Mouse (Mus musculus) thymus, postnatal 10 days (tissue): Measurements from ENCODE around the gene Map3k14.
"Not testable (repeated sequence)": the region's sequence is repeated elsewhere in the genome, so short reads cannot be mapped to it uniquely, and the experiment has no call there.

Source experiments
- DNase-seq, 2 experiments: peaks; one replicate each; pipeline ENCODE4 v3.0.0; 2021; ENCODE audit warnings: low spot score in 2 of 2

Gene Map3k14

DNA sequence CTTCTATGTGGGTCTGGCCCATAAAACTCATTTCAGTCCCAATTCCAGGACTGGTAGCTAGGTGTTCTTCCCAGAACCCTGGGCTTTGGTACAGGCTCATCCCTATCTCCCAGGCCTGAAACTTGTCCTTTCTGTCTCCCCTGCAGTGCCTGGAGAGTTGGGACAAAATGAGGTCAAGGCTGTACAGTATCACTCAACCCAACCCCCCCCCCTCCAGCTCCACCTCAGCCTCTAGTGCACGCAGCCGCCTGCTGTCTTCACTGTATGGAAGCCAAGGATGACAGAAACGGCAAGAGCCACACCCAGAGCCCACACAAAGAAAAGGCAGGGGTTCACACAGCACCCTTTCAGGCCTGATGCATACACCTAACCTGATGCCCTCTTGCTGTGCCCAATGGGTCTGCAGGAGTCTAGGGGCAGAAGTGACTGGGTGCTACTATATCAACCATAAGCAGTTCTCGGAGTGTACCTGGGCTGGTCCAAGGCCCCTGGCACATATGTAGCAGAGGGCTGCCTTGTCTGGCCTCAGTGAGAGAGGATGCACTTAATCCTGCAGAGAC is 20.5 kb downstream of the Map3k14 start:
- DNase-seq, result no peak

DNA sequence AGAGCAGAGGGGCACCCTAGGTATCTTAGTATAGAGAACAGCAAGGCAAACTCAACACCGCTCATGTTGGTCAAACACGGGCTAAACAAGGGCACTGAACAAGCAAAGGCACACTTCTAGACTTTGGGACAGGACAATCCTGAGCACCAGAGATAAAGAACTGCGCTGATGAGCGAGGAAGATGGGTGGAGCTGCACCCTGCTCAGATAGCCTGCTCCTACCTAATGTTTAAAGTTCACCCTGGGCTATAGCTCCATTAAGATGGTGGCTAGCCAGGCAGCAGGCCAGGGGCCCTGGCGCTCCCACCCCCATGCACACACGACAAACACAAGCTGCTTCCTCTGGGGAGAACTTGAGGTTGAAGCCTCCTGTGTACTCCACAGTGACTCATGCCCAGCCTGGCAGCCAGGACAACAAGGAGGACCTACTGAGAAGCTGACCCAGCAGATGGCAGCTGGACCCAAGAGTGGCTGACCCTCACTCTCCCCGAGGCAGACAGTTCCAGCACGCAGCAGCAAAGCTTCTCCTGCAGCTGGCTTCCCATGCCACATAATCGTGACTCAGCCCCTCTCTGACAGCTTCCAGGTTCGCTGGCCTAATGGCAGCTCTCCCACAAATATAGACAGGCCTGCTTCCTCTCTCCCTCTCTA is 21.1 kb downstream of the Map3k14 start:
- DNase-seq, result no peak

DNA sequence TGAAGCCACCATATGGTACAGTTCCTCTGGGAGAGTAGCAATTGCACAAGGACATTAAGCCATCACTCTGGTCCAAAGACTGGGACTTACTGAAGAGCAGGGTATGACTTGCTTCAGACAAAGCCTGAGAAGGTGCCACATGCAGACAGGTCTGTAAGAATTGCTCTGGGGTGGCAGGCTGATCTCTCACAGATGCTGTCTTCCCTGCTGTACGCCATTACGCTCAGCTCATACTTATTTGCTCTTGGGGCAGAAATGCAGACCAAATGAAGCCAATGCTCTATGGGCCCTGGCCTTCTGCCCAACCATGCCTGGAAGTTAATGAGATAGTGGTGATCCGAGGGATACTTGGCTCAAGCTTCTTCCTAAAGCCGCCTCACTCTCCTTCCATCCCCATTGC is 22.4 kb downstream of the Map3k14 start:
- no peak for DNase-seq

DNA sequence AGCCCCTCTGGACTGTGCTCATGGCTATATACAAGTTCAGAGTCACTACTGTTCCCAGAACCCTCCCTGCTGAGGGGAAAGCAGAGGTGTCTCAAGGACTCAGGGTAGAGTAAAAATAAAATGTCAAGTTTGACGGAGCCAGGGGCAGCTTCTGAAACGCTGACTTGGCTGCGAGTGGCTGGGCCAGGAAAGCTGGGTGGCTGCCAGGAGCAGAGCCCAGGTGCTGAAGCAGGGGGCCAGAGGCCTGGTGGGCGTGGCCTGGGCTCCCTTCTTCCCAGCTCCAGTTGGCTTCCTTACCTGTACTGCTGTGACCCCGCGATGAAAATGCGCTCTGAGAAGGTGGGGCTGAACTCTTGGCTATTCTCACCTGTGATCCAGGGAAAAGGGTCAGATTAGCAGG is 26.5 kb downstream of the Map3k14 start:
- DNase-seq, result no peak

DNA sequence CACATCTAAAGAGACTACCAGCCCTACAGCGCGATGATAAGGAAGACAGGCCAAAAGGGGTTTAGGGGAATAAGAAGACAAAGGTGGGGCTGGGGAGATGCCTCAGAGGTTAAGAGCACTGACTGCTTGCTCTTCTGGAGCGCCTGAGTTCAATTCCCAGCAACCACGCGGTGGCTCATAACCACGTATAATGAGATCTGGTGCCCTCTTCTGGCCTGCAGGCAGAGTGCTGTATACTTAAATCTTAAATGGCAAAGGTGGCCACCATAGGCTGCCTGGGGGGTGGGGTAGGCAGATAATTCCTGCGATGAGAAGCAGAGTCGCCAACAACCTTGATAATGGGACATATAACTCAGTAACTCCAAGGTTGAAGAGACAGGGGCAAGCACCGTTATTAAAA is 29.5 kb downstream of the Map3k14 start:
- no peak for DNase-seq

DNA sequence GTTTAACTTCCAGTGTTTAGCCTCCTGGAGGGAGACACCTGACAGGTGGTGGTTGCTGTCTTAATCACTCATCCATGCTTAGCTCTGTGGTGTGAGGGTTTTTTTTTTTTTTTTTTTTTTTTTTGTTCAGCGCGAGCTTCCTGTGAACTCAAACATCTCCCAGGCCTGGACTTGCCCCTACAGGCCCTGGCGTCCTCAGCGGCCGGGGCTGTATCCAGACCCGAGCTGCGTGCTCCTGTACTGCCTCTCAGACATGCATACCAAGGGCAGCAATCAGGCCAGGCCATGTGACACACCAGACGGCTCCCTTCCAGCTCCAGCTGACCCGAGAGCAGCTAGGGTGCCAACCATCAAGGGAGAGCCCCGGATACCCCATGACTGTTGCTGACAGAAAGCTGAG is 30.4 kb downstream of the Map3k14 start:
- DNase-seq, result no peak

DNA sequence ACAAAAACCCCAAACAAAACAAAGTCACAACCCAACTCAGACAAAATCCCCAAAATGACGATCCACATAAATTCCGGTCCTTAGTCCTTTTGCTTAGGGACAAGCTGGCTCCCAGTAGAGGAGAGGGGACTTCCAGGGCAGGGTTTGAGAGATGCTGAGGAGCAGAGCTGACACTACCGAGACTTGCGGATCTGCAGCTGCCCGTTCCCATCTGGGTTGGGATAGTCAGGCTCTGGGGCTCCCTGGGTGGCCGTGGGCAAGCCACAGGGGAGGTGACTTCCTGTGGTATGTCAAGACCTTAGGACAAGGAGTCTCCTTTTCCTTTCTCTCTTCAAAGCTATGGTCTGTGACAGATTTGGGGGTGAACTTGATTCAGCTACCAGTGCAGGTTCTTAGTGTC is 30.8 kb downstream of the Map3k14 start:
- DNase-seq, result no peak

DNA sequence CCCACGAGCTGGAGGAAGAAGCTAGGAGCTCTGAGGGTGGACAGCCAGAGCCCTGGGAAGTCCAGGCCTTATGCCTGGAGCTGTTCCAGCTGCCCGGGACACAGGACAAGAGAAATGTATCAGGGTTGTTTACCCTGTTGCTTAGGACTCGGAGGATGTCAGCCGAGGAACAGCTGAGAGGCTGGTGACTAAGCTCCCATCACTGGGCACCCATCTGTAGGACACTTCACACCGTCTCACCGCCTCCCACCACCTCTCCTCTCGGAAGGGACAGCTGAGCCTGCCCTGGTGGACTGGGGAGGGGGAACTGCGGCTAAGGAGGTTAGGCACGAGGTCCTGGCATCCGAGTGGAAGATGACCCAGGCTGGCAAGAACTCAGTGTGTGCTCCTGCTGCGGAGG is 31.6 kb downstream of the Map3k14 start:
- DNase-seq, result no peak

DNA sequence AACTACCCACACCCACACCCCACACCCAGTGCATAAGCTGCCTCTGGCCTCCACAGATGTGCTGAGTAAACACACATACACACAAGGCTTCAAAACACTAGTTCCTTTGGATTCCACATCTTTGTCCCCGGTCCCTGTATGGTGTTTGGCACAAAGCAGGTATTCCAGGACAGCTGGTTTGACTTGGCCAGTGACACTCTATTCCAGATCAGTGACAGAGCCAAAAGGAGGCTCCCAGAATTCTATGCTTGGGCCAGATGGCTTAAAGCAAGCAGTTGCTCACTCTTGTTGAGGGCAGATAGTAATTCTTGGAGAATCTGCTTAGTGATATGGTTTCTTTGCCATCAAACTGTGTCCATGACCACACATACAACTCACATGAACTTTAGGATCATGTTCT is 32.8 kb downstream of the Map3k14 start:
- DNase-seq, result no peak

DNA sequence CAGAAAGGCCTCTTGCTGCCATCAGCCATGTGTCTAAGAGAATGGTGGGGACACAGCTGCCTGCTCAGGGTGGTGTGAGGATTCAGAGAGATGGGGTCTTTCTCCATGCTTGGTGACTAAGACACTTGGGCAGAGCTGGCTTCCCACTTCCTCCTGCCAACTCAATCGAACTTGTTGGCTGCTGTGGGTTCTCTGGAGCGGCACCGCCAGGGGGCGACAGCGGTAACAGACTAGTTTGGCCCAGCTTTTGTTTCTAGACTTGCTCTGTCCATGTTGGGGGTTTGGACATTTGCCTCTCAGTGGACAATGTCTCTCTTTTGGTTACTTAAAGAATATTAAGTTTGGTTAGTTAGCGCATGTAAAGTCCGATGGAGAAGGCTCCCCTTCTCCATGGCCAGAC is 34.3 kb downstream of the Map3k14 start:
- DNase-seq, result peak; percentile 65 to 89

DNA sequence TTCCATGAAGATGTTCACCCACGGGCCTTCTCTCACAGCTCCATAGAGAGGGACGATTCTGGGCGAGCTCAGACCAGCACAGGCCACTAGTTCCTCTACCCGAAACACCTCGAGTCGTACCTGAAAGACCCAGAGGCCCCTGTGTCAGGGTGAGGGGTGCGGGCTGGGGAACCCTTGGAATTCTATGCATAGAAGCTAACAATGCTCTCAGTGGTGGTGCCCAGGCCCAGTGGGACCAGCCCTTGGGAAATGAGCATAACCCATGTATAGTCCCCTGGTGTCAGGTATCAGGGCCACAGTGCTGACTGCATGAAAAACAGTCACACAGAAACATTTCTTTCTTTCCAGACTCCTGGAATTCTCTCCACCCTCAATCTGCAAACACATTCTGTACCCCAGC is 35.9 kb downstream of the Map3k14 start:
- DNase-seq, result no peak

DNA sequence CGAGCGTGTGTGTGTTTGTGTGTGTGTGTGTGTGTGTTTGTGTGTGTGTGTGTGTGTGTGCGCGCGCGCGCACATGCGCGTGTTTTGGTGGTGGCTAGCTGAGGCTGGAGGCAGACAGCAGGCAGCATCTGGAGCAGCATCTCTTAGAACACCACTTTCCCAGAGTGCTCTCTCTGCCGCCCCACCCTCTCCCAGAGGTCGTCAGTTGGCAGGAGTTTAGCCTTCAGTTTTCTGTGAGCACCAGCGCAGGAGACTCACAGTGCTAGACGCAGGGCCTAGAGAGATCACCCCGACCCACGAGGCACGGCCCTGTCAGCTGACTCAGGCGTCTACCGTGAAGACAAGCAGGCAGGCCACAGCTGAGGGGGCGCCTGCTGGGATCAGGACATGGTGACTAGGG is 36.6 kb downstream of the Map3k14 start:
- DNase-seq, result no peak

DNA sequence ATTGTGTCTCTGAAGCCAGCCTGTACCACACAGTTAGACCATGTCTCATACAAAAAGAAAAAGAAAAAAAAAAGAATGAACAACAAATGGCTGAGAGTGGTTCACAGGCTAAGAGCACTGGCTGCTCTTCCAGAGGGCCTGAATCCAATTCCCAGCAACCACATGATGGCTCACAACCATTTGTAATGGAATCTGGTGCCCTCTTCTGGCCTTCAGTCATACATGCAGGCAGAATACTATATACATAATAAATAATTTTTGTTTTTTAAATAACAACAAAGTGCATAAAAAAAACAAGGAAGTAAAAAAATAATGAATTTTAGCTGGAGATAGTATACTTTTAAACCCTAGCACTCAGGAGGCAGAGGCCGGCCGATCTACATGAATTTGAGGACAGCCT is 37.7 kb downstream of the Map3k14 start:
- DNase-seq, result no peak

DNA sequence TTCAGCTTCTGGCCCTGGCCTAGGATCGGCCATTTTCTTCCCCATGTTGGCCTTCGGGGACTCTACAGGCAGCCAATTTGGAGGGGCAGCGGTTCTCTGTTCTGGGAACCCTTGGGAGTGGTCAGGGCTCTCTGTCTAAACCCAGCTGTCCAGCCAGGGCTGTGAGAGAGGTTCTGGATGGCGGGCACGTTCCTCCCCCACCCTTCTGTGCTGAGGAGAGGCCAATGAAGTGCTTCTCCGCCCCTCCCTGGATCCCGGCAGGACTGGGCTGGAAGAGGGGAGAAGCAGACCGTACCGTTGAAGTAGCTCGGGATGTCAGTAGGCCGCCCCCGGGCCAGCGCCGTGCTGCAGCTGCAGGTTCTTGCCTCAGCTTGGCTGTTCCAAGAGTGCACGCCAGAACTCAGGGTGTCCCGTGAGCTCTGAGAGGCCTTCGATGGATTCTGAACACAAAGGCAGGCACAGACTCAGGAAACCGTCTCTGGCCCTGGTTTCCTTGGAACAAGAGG is 43.3 kb downstream of the Map3k14 start:
- no peak for DNase-seq

DNA sequence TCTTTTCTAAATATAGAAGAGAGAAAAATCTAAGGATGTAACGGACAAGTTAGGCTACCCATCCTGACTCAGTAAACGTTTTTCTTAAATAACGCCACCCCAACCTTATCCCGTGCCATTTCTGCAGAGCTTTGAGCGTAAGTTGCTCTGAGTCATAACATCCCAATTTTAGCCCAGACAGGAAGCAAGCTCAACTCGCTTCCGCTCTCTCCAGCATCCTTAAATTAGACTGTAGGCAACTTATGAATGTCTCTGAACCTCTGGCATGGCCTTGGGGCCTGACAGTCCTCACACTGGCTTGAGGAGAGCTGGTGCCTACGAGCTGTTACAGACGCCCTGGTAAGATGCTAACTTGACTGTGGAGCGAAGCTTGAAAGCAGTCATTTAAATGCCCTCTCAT is 43.8 kb downstream of the Map3k14 start:
- no peak for DNase-seq

DNA sequence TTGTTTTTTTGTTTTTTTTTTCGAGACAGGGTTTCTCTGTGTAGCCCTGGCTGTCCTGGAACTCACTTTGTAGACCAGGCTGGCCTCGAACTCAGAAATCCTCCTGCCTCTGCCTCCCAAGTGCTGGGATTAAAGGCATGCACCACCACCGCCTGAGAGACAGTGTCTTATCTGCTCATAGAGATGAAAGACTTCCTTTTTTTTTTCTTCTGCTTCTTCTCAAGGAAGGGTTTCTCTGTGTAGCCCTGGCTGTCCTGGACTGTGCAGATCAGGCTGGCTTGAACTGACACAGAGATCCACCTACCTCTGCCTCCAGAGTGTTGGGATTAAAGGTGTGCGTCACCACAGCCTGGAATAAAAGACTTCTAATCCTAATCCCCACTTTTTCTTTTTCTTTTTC is 44.6 kb downstream of the Map3k14 start:
- not testable (repeated sequence) for DNase-seq

DNA sequence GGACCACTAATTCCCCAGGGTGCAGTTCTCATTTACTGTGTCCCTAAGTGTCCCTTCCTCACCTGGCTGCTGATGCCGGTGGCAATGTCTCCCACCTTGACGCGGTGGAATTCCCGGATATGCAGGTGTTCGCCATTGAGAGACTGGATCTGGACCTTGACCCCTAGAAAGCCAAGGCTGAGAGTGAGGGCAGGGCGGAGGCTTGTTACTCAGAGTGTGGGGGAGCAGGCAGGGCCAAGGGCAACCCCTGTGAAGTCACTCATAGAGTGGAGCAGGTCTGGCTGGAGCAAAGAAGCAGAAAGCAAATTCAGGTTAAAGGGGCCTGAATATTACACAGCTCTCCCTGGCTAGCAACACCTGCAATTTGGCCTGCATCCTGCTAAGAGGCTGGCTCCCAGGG is 45.8 kb downstream of the Map3k14 start:
- no peak for DNase-seq

DNA sequence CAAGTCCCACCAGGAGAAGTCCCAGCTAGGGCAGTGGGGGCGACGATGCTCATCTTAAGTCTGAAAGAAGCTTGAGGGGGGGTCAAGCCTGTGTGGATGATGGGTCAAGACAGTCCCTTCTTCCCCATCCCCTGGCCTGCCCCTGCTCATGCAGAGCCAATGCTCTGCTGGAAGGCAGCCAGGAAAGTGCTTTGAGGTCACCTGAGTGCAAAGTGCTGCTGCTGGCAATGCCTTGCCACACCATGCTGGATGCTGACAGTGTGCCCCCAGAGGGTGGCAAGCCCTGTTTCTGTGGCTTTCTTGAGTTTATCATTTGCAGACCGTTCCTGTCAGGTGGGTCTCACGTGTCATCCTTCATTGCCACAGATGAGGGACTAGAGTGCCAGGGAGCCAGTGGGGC is 47.3 kb downstream of the Map3k14 start:
- DNase-seq, result no peak

DNA sequence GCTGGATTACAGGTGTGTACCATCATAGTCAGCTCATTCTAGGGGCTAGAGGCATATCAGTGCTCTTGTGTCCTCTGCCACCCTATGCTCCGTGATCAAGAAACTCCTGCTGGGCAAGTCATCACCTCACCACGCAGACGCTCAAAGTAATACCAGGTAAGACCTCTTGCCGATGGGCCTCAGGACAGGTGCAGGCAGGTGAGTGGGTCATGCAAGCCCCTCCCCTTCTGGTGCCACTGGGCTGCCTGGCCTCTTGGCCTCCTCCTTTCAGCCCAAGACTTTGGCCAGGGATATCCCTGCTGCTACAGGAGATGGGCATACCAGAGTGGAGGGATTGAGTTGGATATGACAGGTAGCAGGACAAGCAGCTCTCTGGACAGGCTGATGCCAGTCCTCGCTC is 48.0 kb downstream of the Map3k14 start:
- no peak for DNase-seq

DNA sequence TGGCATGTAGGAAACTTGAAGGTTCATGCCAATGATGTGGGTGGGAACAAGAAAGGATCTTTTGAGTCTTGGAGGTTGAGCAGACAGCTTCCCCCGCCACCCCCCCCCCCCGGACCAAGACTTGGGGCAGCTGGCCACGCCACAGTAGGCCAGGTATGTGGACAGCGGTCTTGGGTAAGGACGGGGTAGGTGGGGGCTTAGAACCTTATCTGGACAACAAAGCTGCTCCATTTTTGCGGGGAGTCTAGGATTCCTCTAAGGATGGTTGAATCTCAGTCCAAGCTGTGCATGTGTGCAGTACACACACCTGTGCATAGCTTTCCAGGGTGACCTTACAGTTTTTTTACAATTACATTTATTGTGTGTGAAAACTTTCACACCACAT is 48.8 kb downstream of the Map3k14 start:
- DNase-seq, result no peak

DNA sequence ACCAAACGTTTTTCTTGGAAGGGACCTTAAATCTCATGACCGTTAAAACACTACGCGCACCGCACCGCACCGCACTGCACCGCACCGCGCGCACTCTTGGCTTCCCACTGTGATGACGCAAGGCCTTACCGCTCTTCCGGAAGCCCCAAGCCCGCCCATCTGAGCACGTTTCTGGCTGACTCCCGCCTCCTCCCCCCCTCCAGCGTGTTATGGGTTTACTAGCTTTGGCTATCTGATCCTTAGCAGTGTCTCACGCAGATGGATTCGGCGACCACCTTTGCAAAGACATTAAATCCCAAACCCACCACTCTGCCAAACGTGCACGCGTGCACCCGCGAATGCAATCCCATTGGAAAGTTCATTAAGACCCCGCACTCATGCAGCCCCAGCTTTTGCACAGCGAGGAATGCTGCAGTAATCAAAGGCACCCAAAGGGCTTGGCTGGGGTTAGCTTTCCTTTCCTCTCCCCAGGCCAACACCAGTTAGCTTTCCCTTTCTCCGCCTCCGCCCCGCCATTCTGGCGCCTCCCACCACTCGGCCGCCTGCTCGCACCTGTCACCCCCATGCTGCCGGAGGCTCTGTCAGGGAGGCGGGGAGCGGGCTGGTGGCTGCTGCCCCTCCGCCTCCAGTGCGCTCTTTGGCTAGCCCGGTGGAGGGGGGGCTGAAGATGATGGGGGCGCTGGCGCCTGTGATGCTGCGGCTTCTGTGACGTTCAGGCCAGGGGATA is 49.3 kb downstream of the Map3k14 start, which contains the start of gene Spata32:
Spata32 (minus strand) TSS at position 643 of the 727 bp plus-strand sequence.
- DNase-seq, result peak; percentile 78

DNA sequence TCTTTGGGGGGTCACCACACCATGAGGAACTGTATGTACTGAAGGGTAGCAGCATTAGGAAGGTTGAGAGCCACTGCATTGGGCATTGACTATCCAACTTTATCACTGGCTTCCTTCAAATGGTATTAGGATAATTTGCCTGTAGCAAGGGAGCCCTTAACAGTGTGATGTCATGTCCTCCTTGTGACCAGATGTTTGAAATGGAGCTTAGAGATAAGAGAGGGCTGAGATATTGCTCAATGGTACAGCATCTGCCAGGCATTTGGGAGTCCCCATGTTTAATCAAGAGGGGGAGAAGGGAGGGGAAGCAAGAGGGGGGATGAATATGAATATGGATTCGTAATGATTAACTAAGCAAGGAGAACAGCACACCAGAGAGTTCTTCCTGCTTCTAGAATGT is 51.9 kb downstream of the Map3k14 start:
- no peak for DNase-seq

DNA sequence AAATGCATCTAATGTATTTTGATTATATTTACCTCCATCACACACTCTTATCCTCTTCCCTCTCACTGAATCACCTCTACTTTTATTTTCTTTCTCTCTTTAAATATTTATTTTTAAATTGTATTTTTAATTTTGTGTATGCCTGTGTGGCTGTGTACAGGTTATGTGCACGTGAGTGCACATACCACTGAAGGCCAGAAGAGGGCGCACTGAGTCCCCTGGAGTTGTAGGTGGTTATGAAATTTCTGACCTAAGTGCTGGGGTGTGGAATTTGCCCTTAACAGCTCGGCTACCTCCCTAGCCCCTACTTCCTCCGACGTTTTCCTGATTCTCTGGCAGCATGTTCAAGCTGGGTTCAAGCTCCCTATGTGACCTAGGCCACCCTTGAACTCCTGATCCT is 53.6 kb downstream of the Map3k14 start:
- DNase-seq, result no peak
